Mouse (Mus musculus): ENCODE data around the gene Inpp5e.

Gene Inpp5e

GRCm38 (mm10) chr2:26408515-26409356 lies at the start of gene Inpp5e:
Gene Inpp5e (minus strand): TSS chr2:26409203.
- in situ Hi-C loops (cut with MboI; ENCODE audit: low pct_unique_long_range_greater_than_20kb in 1 of 2, low sequenced_read_pairs in 2 of 2, unreplicated experiment in 1 of 2): loop anchor here in 1 of 2 experiments (5.0 kb wide), 1 partner anchor 81 kb away; no protein-coding TSS in a partner anchor

GRCm38 (mm10) chr2:26458402-26459124 lies 49.6 kb upstream of the Inpp5e start:
- in situ Hi-C loops (cut with MboI; ENCODE audit: low pct_unique_long_range_greater_than_20kb in 1 of 2, low sequenced_read_pairs in 2 of 2, unreplicated experiment in 1 of 2): loop anchor here in 1 of 2 experiments (5.0 kb wide), 1 partner anchor 34 kb away; no protein-coding TSS in a partner anchor

- in situ Hi-C loops (cut with MboI; ENCODE audit: low pct_unique_long_range_greater_than_20kb in 1 of 2, low sequenced_read_pairs in 2 of 2, unreplicated experiment in 1 of 2): loop anchor here (5.0 kb wide), 1 partner anchor 113 kb away; no protein-coding TSS in a partner anchor
Measured at GRCm38 (mm10) chr2:26449121-26450060, 40.4 kb upstream of the Inpp5e start.

GRCm38 (mm10) chr2:26447451-26447850 lies 38.4 kb upstream of the Inpp5e start:
- in situ Hi-C loops (cut with MboI; ENCODE audit: low pct_unique_long_range_greater_than_20kb in 1 of 2, low sequenced_read_pairs in 2 of 2, unreplicated experiment in 1 of 2): loop anchor here in 1 of 2 experiments (5.0 kb wide), 1 partner anchor 115 kb away; no protein-coding TSS in a partner anchor

- in situ Hi-C loops (cut with MboI; ENCODE audit: low pct_unique_long_range_greater_than_20kb in 1 of 2, low sequenced_read_pairs in 2 of 2, unreplicated experiment in 1 of 2): loop anchor here in 1 of 2 experiments (5.0 kb wide), 1 partner anchor 116 kb away; no protein-coding TSS in a partner anchor
Measured at GRCm38 (mm10) chr2:26446671-26447070, 37.7 kb upstream of the Inpp5e start.

GRCm38 (mm10) chr2:26445666-26446445 lies 36.9 kb upstream of the Inpp5e start:
- in situ Hi-C loops (cut with MboI; ENCODE audit: low pct_unique_long_range_greater_than_20kb in 1 of 2, low sequenced_read_pairs in 2 of 2, unreplicated experiment in 1 of 2): loop anchor here in 1 of 2 experiments (5.0 kb wide), 1 partner anchor 116 kb away; no protein-coding TSS in a partner anchor

- in situ Hi-C loops (cut with MboI; ENCODE audit: low pct_unique_long_range_greater_than_20kb in 1 of 2, low sequenced_read_pairs in 2 of 2, unreplicated experiment in 1 of 2): loop anchor here in 1 of 2 experiments (5.0 kb wide), 1 partner anchor 117 kb away; no protein-coding TSS in a partner anchor
Measured at GRCm38 (mm10) chr2:26444946-26445665, 36.1 kb upstream of the Inpp5e start, which contains the start of gene Sec16a. Gene Sec16a (minus strand): TSS chr2:26445216.

- in situ Hi-C loops (cut with MboI; ENCODE audit: low pct_unique_long_range_greater_than_20kb in 1 of 2, low sequenced_read_pairs in 2 of 2, unreplicated experiment in 1 of 2): no loop called here
Measured at GRCm38 (mm10) chr2:26444368-26444767, 35.4 kb upstream of the Inpp5e start.

GRCm38 (mm10) chr2:26443876-26444275 lies 34.9 kb upstream of the Inpp5e start:
- in situ Hi-C loops (cut with MboI; ENCODE audit: low pct_unique_long_range_greater_than_20kb in 1 of 2, low sequenced_read_pairs in 2 of 2, unreplicated experiment in 1 of 2): no loop called here

- in situ Hi-C loops (cut with MboI; ENCODE audit: low pct_unique_long_range_greater_than_20kb in 1 of 2, low sequenced_read_pairs in 2 of 2, unreplicated experiment in 1 of 2): no loop called here
Measured at GRCm38 (mm10) chr2:26442843-26443242, 33.8 kb upstream of the Inpp5e start.

GRCm38 (mm10) chr2:26441688-26442087 lies 32.7 kb upstream of the Inpp5e start:
- in situ Hi-C loops (cut with MboI; ENCODE audit: low pct_unique_long_range_greater_than_20kb in 1 of 2, low sequenced_read_pairs in 2 of 2, unreplicated experiment in 1 of 2): no loop called here

GRCm38 (mm10) chr2:26441261-26441660 lies 32.3 kb upstream of the Inpp5e start:
- in situ Hi-C loops (cut with MboI; ENCODE audit: low pct_unique_long_range_greater_than_20kb in 1 of 2, low sequenced_read_pairs in 2 of 2, unreplicated experiment in 1 of 2): no loop called here

- in situ Hi-C loops (cut with MboI; ENCODE audit: low pct_unique_long_range_greater_than_20kb in 1 of 2, low sequenced_read_pairs in 2 of 2, unreplicated experiment in 1 of 2): no loop called here
Measured at GRCm38 (mm10) chr2:26439671-26440070, 30.7 kb upstream of the Inpp5e start.

- in situ Hi-C loops (cut with MboI; ENCODE audit: low pct_unique_long_range_greater_than_20kb in 1 of 2, low sequenced_read_pairs in 2 of 2, unreplicated experiment in 1 of 2): no loop called here
Measured at GRCm38 (mm10) chr2:26438373-26438772, 29.4 kb upstream of the Inpp5e start.

GRCm38 (mm10) chr2:26437221-26437620 lies 28.2 kb upstream of the Inpp5e start:
- in situ Hi-C loops (cut with MboI; ENCODE audit: low pct_unique_long_range_greater_than_20kb in 1 of 2, low sequenced_read_pairs in 2 of 2, unreplicated experiment in 1 of 2): no loop called here

- in situ Hi-C loops (cut with MboI; ENCODE audit: low pct_unique_long_range_greater_than_20kb in 1 of 2, low sequenced_read_pairs in 2 of 2, unreplicated experiment in 1 of 2): no loop called here
Measured at GRCm38 (mm10) chr2:26434791-26435572, 26.0 kb upstream of the Inpp5e start.

All from mouse embryonic stem cell (cell line).